Mouse (Mus musculus): ENCODE measurements around the gene 1700024P04Rik. TPM values are rescaled to one million over a fixed set of nuclear protein-coding genes. Genes with fewer than 3 reads are reported as not detected.
"Not testable (repeated sequence)": the region's sequence is repeated elsewhere in the genome, so short reads cannot be mapped to it uniquely, and the experiment has no call there.

1700024P04Rik gene
- polyA plus RNA-seq, 1 experiment from 2014 or later = not detected

GRCm38 (mm10) chr13:99006389-99007099, 22.2 kb upstream of the 1700024P04Rik start:
- Histone ChIP-seq H3K27ac (no peak overlapping the region), H3K9me3 (0 out of 2 replicates have a peak, but pooled peaks cover 6% of the 10 kb centered on the region), H3K4me3 (replicated peaks) (no peak overlapping the region), H3K27me3 (no peaks in the 10 kb centered on the region), H3K36me3 (no peaks in the 10 kb centered on the region), H3K4me2 (replicated peaks) (no peak overlapping the region), H3K9ac (replicated peaks) (no peak overlapping the region), H3K4me1 (replicated peaks) (no peaks in the 10 kb centered on the region)
- 91% methylated on average over 16 of the region's 17 CpGs for WGBS
- no peak for ATAC-seq

GRCm38 (mm10) chr13:99001652-99002051, 17.3 kb upstream of the 1700024P04Rik start:
- H3K27ac ChIP-seq; H3K4me2 ChIP-seq (replicated peaks); ATAC-seq; H3K36me3 ChIP-seq; H3K27me3 ChIP-seq; H3K4me1 ChIP-seq (replicated peaks); H3K9me3 ChIP-seq; H3K9ac ChIP-seq (replicated peaks); H3K4me3 ChIP-seq (replicated peaks): not testable (repeated sequence)
- 93% methylated on average over 2 of the region's 2 CpGs for WGBS

- no peak for ATAC-seq
- Histone ChIP-seq H3K9me3 (no peaks in the 10 kb centered on the region), H3K9ac (replicated peaks) (no peak overlapping the region), H3K27ac (no peak overlapping the region), H3K4me2 (replicated peaks) (no peak overlapping the region), H3K27me3 (0 out of 2 replicates have a peak, but pooled peaks cover 3% of the 10 kb centered on the region), H3K36me3 (no peaks in the 10 kb centered on the region), H3K4me3 (replicated peaks) (no peak overlapping the region), H3K4me1 (replicated peaks) (no peaks in the 10 kb centered on the region)
- WGBS = 72% methylated on average over 5 of the region's 5 CpGs
These were observed 12.7 kb upstream of the 1700024P04Rik start for GRCm38 (mm10) chr13:98997025-98997424.

GRCm38 (mm10) chr13:98977070-98977785, 7.1 kb downstream of the 1700024P04Rik start:
- Histone ChIP-seq H3K36me3 (no peaks in the 10 kb centered on the region), H3K4me1 (replicated peaks) (no peaks in the 10 kb centered on the region), H3K4me2 (replicated peaks) (no peak overlapping the region), H3K27me3 (no peaks in the 10 kb centered on the region), H3K9me3 (no peaks in the 10 kb centered on the region), H3K27ac (no peak overlapping the region), H3K4me3 (replicated peaks) (no peak overlapping the region), H3K9ac (replicated peaks) (no peak overlapping the region)
- 90% methylated on average over 4 of the region's 4 CpGs for WGBS
- no peak for ATAC-seq

GRCm38 (mm10) chr13:98976022-98976421, 8.3 kb downstream of the 1700024P04Rik start:
- WGBS = 65% methylated on average over 3 of the region's 3 CpGs
- not testable (repeated sequence) for H3K4me2 ChIP-seq (replicated peaks); H3K9ac ChIP-seq (replicated peaks); H3K27me3 ChIP-seq; H3K4me3 ChIP-seq (replicated peaks); H3K9me3 ChIP-seq; H3K4me1 ChIP-seq (replicated peaks); ATAC-seq; H3K36me3 ChIP-seq; H3K27ac ChIP-seq

- no peaks in the 10 kb centered on the region for H3K9me3 ChIP-seq
- H3K4me2 ChIP-seq (replicated peaks) = no peak overlapping the region
- ATAC-seq = no peak
- H3K4me1 ChIP-seq (replicated peaks) = no peaks in the 10 kb centered on the region
- no peak overlapping the region for H3K9ac ChIP-seq (replicated peaks)
- H3K4me3 ChIP-seq (replicated peaks) = no peak overlapping the region
- 92% methylated on average over 3 of the region's 3 CpGs for WGBS
- no peak overlapping the region for H3K27ac ChIP-seq
- no peaks in the 10 kb centered on the region for H3K27me3 ChIP-seq
- H3K36me3 ChIP-seq = no peaks in the 10 kb centered on the region
These were observed 12.3 kb downstream of the 1700024P04Rik start for GRCm38 (mm10) chr13:98972090-98972489.

GRCm38 (mm10) chr13:98971641-98972040, 12.7 kb downstream of the 1700024P04Rik start:
- Histone ChIP-seq H3K27ac (no peak overlapping the region), H3K4me2 (replicated peaks) (no peak overlapping the region), H3K9ac (replicated peaks) (no peak overlapping the region), H3K4me1 (replicated peaks) (no peaks in the 10 kb centered on the region), H3K27me3 (no peaks in the 10 kb centered on the region), H3K36me3 (no peaks in the 10 kb centered on the region), H3K9me3 (no peaks in the 10 kb centered on the region), H3K4me3 (replicated peaks) (no peak overlapping the region)
- ATAC-seq = no peak
- 78% methylated on average over 5 of the region's 5 CpGs for WGBS

- Histone ChIP-seq H3K9ac (replicated peaks) (no peak overlapping the region), H3K4me2 (replicated peaks) (no peak overlapping the region), H3K27me3 (no peaks in the 10 kb centered on the region), H3K9me3 (no peaks in the 10 kb centered on the region), H3K27ac (no peak overlapping the region), H3K4me3 (replicated peaks) (no peak overlapping the region), H3K4me1 (replicated peaks) (no peaks in the 10 kb centered on the region), H3K36me3 (no peaks in the 10 kb centered on the region)
- no peak for ATAC-seq
- WGBS = 92% methylated on average over 4 of the region's 4 CpGs
These were observed 15.8 kb downstream of the 1700024P04Rik start for GRCm38 (mm10) chr13:98968517-98968916.

- no peak overlapping the region for H3K4me3 ChIP-seq (replicated peaks)
- H3K9ac ChIP-seq (replicated peaks) = no peak overlapping the region
- H3K27me3 ChIP-seq = no peaks in the 10 kb centered on the region
- H3K9me3 ChIP-seq = no peaks in the 10 kb centered on the region
- H3K4me2 ChIP-seq (replicated peaks) = no peak overlapping the region
- no peak for ATAC-seq
- WGBS = 87% methylated on average over 6 of the region's 6 CpGs
- no peaks in the 10 kb centered on the region for H3K36me3 ChIP-seq
- H3K4me1 ChIP-seq (replicated peaks) = no peaks in the 10 kb centered on the region
- H3K27ac ChIP-seq = no peak overlapping the region
These were observed 16.4 kb downstream of the 1700024P04Rik start for GRCm38 (mm10) chr13:98967942-98968341.

GRCm38 (mm10) chr13:98966583-98966982, 17.8 kb downstream of the 1700024P04Rik start:
- H3K4me2 ChIP-seq (replicated peaks) = no peak overlapping the region
- no peaks in the 10 kb centered on the region for H3K4me1 ChIP-seq (replicated peaks)
- no peaks in the 10 kb centered on the region for H3K36me3 ChIP-seq
- H3K27me3 ChIP-seq = no peaks in the 10 kb centered on the region
- no peak overlapping the region for H3K27ac ChIP-seq
- H3K4me3 ChIP-seq (replicated peaks) = no peak overlapping the region
- 92% methylated on average over 5 of the region's 5 CpGs for WGBS
- ATAC-seq = no peak
- no peak overlapping the region for H3K9ac ChIP-seq (replicated peaks)
- H3K9me3 ChIP-seq = no peaks in the 10 kb centered on the region

- ATAC-seq = no peak
These were observed 20.8 kb downstream of the 1700024P04Rik start for GRCm38 (mm10) chr13:98963612-98964011.

GRCm38 (mm10) chr13:98958177-98958576, 26.2 kb downstream of the 1700024P04Rik start:
- Histone ChIP-seq H3K4me2 (replicated peaks) (no peak overlapping the region), H3K36me3 (no peaks in the 10 kb centered on the region), H3K9me3 (no peaks in the 10 kb centered on the region), H3K27ac (no peak overlapping the region), H3K9ac (replicated peaks) (no peak overlapping the region), H3K4me1 (replicated peaks) (peaks cover 12% of the 10 kb centered on the region), H3K27me3 (no peaks in the 10 kb centered on the region), H3K4me3 (replicated peaks) (no peak overlapping the region)
- ATAC-seq = 0 out of 2 replicates have a peak, but pooled peaks have one; percentile 50
- WGBS = 21% methylated on average over 2 of the region's 2 CpGs

More at GRCm38 (mm10) chr13:98963612-98964011, 20.8 kb downstream of the 1700024P04Rik start:
- H3K4me2 ChIP-seq (replicated peaks) = no peak overlapping the region
- no peaks in the 10 kb centered on the region for H3K9me3 ChIP-seq
- no peaks in the 10 kb centered on the region for H3K27me3 ChIP-seq
- no peaks in the 10 kb centered on the region for H3K36me3 ChIP-seq
- no peak overlapping the region for H3K9ac ChIP-seq (replicated peaks)
- H3K4me3 ChIP-seq (replicated peaks) = no peak overlapping the region
- H3K4me1 ChIP-seq (replicated peaks) = peaks cover under 1% of the 10 kb centered on the region
- 88% methylated on average over 1 of the region's 1 CpGs for WGBS
- H3K27ac ChIP-seq = no peak overlapping the region
